Mouse (Mus musculus): Measurements from ENCODE around the gene Myo6. TPM values are rescaled to one million over a fixed set of nuclear protein-coding genes. Genes with fewer than 3 reads are reported as not detected.

Gene Myo6
- total RNA-seq (2023) = 1 to 10 TPM; 1.9 to 2.1 TPM

DNA sequence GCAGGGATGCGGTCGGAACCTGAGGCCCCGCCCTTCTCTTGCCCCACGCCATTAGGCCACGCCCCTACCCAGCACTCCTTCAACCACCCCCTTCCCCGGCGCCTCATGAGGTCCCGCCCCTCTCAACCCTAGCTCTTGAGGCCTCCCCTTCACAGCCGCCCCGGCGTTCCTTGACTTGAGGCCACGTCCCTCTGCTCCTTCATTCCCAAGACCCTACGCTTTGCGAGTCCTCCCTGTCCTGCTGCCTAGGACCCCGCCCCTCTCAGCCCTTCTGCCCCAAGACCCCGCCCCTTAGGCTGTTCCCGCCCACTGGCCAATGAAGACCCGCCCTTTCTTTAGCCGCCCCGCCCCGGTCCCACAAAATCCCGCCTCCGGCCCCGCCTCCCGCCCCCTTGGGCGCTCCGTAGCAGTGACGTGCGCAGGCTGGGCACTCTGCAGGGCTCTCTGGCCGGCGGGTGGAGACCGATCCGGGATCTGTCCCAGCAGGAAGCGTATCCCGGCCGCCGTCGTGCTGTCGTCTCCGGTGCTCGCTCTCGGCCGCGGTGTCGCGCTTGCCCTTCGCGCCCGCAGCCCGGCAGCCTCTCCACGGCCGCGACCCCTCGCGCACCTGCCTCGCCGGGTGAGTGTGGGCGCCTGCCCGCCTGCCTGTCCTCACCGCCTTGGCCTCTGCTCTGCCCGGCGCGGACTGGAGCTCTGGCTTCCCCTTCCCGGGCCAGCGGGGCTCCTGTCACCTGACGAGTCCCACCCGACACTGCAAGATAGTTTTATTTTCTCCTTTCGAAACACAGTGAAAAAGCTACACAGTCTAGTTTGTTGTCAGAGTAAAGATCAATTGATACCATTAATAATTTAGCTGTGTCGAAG lies at the start of gene Myo6:
Gene Myo6, plus strand, starts transcription at position 421 of the 864 bp plus-strand sequence.

Other genes with a start within 250 kb of the Myo6 start
- not detected for gene Filip1, start 152.2 kb upstream of the Myo6 start, total RNA-seq (2023)
- 10 to 100 TPM; 88.6 to 91.1 TPM for gene Senp6, start 98.1 kb upstream of the Myo6 start, total RNA-seq (2023)